Mouse (Mus musculus) cerebellum, adult 8-10 months (tissue): ENCODE data around the gene Syngr2.
A peak's percentile ranks its signal among the peaks of the same experiment; 100 is the strongest.
"Not testable (repeated sequence)": the region's sequence is repeated elsewhere in the genome, so short reads cannot be mapped to it uniquely, and the experiment has no call there.

ENCODE experiments used
- DNase-seq: peaks from one replicate; pipeline ENCODE4 v3.0.0; 2022

Gene Syngr2

DNA sequence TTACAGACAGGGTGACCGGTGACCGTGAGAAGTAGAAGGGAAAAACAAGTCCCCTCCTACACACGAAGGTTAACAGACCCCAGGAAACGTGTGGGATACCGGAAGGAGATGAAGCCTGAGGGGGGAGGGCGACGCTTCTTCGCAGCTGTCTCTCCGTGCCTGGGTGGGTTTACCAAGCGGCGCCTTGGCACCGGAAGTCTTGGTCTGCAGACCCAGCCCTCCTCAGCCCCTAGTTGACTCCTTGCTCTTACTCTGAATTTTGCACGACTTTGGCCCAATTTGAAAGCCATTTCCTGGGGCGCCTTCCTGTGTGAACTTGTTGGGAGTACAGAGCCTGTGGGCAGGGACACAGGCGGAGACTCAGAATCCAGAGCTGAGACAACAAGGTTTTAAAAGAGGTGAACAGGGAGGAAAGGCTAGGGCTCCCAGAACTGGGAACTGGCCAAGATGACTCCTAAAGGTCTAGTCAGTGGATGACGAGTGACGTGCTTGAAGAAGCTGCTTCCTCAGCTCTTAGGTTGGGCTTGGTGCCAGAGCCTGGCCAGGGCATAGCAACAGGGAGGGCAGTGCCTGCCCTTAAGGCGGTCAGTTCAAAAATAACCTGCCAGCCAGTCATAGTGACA is 28.2 kb upstream of the Syngr2 start:
- no peak for DNase-seq

- no peak for DNase-seq
These were observed 27.3 kb upstream of the Syngr2 start, which contains the start of the genes Tmc8 and Tmc6 for GRCm38 (mm10) chr11:117781993-117782704. TSS of gene Tmc8 (plus strand) at chr11:117782076. TSS of gene Tmc6 (minus strand) at chr11:117782198.

DNA sequence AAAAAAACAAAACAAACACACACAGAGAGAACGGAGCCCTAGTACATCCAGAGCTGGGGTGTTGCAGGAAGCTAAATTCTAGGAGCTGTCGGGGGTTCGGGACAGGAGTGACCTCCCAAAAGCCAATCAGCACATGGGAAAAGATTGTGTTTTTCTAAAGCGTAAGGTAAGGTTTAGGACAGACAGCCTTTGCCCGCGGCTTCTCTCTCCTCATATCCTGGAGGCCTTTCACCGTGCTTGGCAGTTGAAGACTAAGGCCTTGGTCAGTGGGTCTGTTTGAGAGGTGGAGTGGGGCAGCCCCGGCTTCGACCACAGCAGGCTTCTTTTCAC is 26.8 kb upstream of the Syngr2 start:
- DNase-seq, result no peak

GRCm38 (mm10) chr11:117783089-117783488 is 26.4 kb upstream of the Syngr2 start:
- DNase-seq, result no peak

GRCm38 (mm10) chr11:117783683-117784309 is 25.7 kb upstream of the Syngr2 start:
- no peak for DNase-seq

DNA sequence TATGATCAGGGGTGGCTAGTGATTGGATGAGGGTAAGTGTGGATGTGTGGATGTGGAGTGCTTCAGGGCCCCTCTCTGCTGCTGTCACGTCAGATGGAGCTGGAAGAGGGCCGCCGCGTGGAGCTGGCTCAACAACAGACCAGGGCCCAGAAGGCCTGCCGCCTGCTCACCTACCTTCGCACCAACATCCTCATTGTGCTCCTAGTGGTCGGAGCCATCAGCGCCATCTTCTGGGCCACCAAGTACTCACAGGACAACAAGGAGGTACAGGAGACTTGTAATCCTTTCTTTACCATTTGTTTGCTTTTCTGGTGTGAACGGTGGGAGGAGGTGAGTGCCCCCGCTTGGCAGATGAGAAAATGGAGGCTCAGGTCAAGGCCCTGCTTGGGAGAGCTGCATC is 23.2 kb upstream of the Syngr2 start:
- DNase-seq, result peak; percentile 58

- not testable (repeated sequence) for DNase-seq
These were observed 21.0 kb upstream of the Syngr2 start for GRCm38 (mm10) chr11:117788481-117788880.

- DNase-seq, result no peak
These were observed 19.2 kb upstream of the Syngr2 start for GRCm38 (mm10) chr11:117790286-117790685.

DNA sequence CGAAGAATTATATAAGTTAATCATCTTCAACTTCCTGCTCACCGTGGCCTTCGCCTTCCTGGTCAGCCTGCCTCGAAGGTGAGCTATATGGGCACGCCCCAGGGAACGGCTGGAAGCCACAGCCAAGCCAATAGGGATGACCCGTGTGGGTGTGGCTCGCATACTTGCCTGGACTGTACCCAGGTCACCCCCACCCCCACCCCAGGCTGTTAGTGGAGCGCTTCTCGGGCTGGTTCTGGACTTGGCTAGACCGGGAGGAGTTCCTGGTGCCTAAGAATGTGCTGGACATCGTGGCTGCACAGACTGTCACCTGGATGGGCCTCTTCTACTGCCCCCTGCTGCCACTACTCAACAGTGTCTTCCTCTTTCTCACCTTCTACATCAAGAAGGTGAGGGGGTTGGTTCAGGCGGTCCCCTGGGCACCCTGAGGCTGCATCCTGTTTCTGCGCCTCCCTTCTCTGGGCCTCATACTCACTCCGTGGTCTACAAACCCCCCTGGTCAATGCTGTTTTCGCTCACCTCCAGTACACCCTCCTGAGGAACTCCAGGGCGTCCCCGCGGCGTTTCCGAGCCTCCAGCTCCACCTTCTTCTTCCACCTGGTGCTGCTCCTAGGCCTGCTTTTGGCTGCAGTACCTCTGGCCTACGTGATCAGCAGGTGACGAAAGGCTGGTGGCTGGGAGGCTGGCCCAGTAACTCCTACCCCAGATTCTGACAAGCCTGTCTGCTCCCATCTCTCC is 18.6 kb upstream of the Syngr2 start:
- DNase-seq, result no peak

- DNase-seq, result no peak
These were observed 18.1 kb upstream of the Syngr2 start for GRCm38 (mm10) chr11:117791441-117791761.

DNA sequence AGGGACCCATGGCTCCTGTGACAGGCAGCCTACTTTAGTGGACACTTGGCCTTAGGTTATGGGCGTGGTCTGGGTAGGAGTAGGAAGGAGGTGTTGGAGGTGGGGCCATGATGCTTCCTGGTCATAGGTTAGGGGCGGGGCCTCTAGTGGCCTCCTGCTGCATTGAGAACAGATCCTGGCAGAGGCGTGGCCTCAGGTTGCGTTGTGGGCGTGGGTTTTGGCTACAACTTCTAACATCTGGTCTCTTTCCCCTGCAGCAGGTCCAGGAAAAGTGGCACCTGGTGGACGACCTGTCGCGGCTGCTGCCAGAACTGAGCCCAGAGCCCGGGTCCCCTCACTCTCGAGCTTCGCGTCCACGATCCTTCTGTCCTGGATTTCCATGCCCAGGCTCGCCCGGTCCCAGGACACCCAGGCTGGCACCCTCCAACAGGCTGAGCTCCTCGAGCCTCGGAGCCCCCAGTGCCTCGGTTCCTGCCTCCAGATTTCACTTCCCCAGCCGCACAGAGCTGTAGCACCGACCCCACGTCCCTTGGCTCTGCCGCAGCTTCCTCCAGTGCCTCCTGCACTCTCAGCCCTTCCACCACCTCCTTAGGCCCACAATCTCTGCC is 17.1 kb upstream of the Syngr2 start:
- DNase-seq, result no peak

DNA sequence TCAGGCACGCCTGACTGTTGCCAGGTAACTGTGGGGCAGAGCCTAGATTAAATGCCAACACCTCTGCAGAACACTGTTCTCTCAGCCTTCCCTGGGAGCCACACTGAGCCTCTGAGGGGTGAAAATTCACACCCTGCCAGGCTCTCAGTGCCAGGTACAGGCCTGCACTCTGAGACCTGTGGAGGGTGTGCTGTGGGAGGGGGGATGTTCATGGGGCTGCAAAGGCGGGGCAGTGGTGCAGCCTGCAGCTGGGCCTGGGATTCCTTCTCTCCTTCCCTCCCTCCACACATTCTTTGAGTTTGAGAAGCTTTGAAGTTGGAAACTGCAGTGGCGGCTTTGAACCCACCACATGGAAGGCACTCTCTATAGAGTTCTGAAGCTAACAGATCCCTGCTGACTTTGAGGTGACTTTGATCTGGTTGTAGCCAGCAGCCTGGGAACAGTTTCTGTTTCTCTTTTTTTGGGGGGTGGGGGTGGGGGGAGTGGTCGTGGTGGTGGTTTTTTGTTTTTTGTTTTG is 15.4 kb upstream of the Syngr2 start:
- DNase-seq, result no peak

- no peak for DNase-seq
These were observed 12.5 kb upstream of the Syngr2 start for GRCm38 (mm10) chr11:117796954-117797353.

DNA sequence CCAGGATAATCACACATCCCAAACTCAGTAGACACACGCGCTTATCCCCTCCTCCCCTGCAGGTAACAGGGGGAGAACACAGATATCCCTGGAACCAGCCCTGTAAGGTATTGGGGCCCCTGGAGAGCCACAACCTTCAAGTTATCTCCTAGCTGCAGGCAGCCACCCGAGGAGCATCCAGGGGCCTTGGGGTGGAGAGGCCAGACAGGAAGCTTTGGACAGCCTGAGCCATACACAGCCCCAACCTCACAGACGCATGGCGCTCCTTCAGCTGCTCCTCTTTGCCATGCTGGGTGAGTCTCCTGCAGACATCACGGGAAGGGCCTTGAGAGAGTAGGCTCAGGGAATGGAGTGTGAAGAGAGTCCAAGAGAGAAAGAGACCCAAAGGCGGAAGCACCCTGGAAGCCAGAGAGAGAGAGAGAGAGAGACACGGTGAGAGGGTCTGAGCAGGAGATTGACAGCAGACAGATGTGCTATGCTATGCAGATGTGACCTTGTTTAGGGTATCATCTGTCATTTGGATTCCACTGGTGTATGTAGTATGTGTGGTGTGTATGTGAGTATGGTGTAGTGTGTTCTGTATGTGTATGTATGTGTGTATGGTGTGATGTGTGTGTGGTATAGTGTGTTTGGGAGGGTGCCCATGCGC is 11.8 kb upstream of the Syngr2 start, which contains the start of gene 6030468B19Rik:
Gene 6030468B19Rik (plus strand): TSS at position 150 of the 649 bp plus-strand sequence.
- DNase-seq, result no peak

- no peak for DNase-seq
These were observed 11.3 kb upstream of the Syngr2 start for GRCm38 (mm10) chr11:117798160-117798541.

DNA sequence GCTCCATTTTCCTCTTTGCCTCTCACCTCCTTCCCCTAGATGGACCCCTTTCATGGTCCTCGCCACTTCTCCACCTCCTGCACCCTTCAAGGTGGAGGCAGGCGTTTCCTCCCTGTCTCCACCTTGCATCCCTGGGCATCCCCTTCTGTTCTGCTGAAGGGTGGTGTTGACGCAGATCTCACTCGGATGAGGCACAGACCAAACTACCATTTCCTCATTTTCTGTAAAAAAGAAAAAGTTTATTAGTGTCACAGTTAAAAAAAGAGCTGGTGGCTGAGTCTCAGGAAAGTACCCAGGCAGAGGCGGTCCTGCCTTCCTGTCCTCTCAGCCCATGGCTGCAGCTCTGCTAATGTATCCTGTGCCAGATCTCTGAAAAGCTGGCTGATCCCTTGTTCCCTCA is 10.3 kb upstream of the Syngr2 start:
- no peak for DNase-seq

DNA sequence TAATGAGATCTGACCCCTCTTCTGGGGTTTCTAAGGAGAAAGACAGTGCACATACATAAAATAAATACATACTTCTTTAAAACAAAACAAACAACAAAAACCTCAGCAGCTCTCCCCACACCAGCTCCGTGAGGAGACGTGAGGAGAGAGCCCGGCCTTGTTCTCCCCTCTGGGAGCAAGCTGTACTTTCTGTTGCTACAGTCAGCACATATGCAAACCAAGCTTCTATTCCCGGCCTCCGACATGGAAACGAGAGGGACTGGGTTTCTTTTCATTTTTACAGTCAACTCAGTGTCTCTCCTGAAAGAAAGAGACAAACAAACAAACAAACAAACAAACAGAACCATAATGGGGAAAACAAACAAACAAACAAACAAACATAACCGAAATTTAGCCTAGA is 9.4 kb upstream of the Syngr2 start:
- DNase-seq, result no peak

- no peak for DNase-seq
These were observed 7.8 kb upstream of the Syngr2 start for GRCm38 (mm10) chr11:117801650-117802049.

- no peak for DNase-seq
These were observed 6.2 kb upstream of the Syngr2 start for GRCm38 (mm10) chr11:117803166-117803688.

DNA sequence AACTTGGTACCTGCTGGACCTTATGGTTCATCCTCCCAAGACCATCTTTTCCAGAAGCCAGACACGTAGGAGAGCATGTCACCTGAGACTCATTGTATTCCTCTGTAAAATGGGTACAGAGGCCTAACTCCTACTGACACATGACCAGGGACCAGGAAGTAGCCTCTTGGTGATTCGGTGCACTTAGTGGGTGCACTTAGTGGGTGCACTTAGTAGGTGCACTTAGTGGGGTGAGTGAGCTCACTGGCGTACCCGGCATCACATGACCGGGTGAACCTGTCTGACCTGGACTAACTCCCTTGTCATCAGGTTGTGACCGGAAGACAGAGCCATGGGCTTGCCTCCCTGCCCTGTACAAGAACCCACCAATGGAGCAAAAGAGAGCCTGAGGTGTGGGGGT is 2.7 kb upstream of the Syngr2 start:
- DNase-seq, result no peak

GRCm38 (mm10) chr11:117810401-117811046 is 1.1 kb downstream of the Syngr2 start:
- no peak for DNase-seq

DNA sequence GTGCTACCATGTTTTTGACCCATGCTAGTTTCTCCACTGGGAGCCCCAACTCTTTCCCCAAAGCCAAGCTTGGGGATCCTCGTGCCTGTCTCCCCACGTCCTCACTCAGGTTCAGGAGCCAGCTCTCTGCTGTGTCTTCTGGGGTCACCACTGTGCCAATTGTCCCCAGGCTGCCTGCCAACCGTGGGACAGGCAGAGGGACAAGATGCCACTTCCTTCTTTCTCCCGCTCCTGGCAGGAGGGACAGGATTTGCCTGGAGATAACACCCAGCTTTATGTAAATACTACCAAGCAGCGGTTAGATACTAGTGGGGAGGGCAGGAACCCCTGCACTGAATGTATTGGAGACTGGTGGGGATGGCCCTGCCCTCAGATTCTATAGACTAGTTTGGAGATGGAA is 4.4 kb downstream of the Syngr2 start:
- DNase-seq, result no peak
